Comparison of ENCODE assay signal across 7 mouse cellular contexts in genomic region chr7:122020667-122021354, GRCm38 (mm10). TPM values are rescaled to one million over a fixed set of nuclear protein-coding genes. Genes with fewer than 3 reads are reported as not detected.
DNase-seq lines count a peak whose midpoint lies in the region; ATAC-seq and TF ChIP-seq lines count a peak whose summit lies in the region.

Gene Gga2, minus strand, starts transcription at chr7:122021222.

- no peaks in the 10 kb centered on the region for H3K36me3 ChIP-seq in intestine, postnatal 0 days (ENCODE audit: control insufficient read depth, insufficient read depth)
- no peaks in the 10 kb centered on the region for H3K36me3 ChIP-seq in midbrain, embryonic 12.5 days
- H3K36me3 ChIP-seq in small intestine, adult 2 months (ENCODE audit: control insufficient read depth, insufficient read depth, low read length), result no peaks in the 10 kb centered on the region

- no peaks in the 10 kb centered on the region for H3K4me1 ChIP-seq in intestine, postnatal 0 days (replicated peaks; ENCODE audit: control insufficient read depth, insufficient read depth, low read length)
- H3K4me1 ChIP-seq in midbrain, embryonic 12.5 days, result peaks cover 35% of the 10 kb centered on the region
- H3K4me1 ChIP-seq in small intestine, adult 2 months (ENCODE audit: control insufficient read depth, insufficient read depth, insufficient read length, low read length), result no peaks in the 10 kb centered on the region; the same call in 1 of the 2 replicates

- peak within 1 kb of the TSS; percentile 84 for H3K4me3 ChIP-seq in intestine, postnatal 0 days (ENCODE audit: low read depth, low read length)
- peak within 1 kb of the TSS; percentile 79 for H3K4me3 ChIP-seq in midbrain, embryonic 12.5 days
- peak within 1 kb of the TSS; percentile 97 for H3K4me3 ChIP-seq in small intestine, adult 2 months (ENCODE audit: low read depth, low read length)

- DNase-seq in adrenal gland, adult 2 months, result peak; percentile 93
- peak; percentile 80 for DNase-seq in embryo, embryonic 11.5 days (ENCODE audit: low read depth, low spot score)
- DNase-seq in gastrocnemius, postnatal 4 days (ENCODE audit: low spot score in 2 of 2), result peak; percentile 82 to 89
- DNase-seq in left cerebral cortex, postnatal 4 days, result peak; percentile 92

- intact Hi-C loops in left cerebral cortex, postnatal 4 days (cut with DNase I), result no loop called here

- ATAC-seq in intestine, postnatal 0 days, result peak; percentile 77
- peak; percentile 88 for ATAC-seq in midbrain, embryonic 12.5 days (ENCODE audit: low FRiP score, low read depth)

- TF ChIP-seq POLR2A in small intestine, adult 2 months (IDR thresholded peaks at IDR 0.05; ENCODE audit: low read depth, low read length), result 0 out of 2 replicates have a peak, but pooled peaks have one; percentile 16

- peak within 1 kb of the TSS; percentile 80 for H3K27ac ChIP-seq in intestine, postnatal 0 days (ENCODE audit: low read depth, low read length)
- H3K27ac ChIP-seq in midbrain, embryonic 12.5 days (replicated peaks), result peak within 1 kb of the TSS; percentile 89
- H3K27ac ChIP-seq in small intestine, adult 2 months (ENCODE audit: insufficient read depth, low read depth, low read length), result peak within 1 kb of the TSS; percentile 35; the same call in 1 of the 2 replicates

- H3K27me3 ChIP-seq in intestine, postnatal 0 days (replicated peaks; ENCODE audit: control insufficient read depth, insufficient read depth, low read length), result no peaks in the 10 kb centered on the region
- H3K27me3 ChIP-seq in midbrain, embryonic 12.5 days, result no peaks in the 10 kb centered on the region
- no peaks in the 10 kb centered on the region for H3K27me3 ChIP-seq in small intestine, adult 2 months (ENCODE audit: control insufficient read depth, insufficient read depth, low read length)

- peak within 1 kb of the TSS; percentile 64 for H3K9ac ChIP-seq in intestine, postnatal 0 days (ENCODE audit: low read depth, low read length)
- peak within 1 kb of the TSS; percentile 82 for H3K9ac ChIP-seq in midbrain, embryonic 12.5 days (replicated peaks)

- WGBS in intestine, postnatal 0 days, result 1% methylated on average over 50 of the region's 50 CpGs
- under 1% methylated on average over 47 of the region's 50 CpGs for WGBS in midbrain, embryonic 12.5 days
- under 1% methylated on average over 50 of the region's 50 CpGs for WGBS in small intestine, adult 2 months

- no peak for TF ChIP-seq CTCF in intestine, postnatal 0 days (IDR thresholded peaks at IDR 0.05; ENCODE audit: low read depth)
- no peak for TF ChIP-seq CTCF in small intestine, adult 2 months (IDR thresholded peaks at IDR 0.05; ENCODE audit: extremely low read depth, insufficient read length, insufficient replicate concordance, low read depth, low read length)

- no peaks in the 10 kb centered on the region for H3K9me3 ChIP-seq in intestine, postnatal 0 days (ENCODE audit: control insufficient read depth)
- no peaks in the 10 kb centered on the region for H3K9me3 ChIP-seq in midbrain, embryonic 12.5 days

- H3K4me2 ChIP-seq in intestine, postnatal 0 days (replicated peaks; ENCODE audit: low read depth), result peak within 1 kb of the TSS; percentile 86
- peak within 1 kb of the TSS; percentile 78 for H3K4me2 ChIP-seq in midbrain, embryonic 12.5 days (replicated peaks)

RNA-seq across cellular contexts. Expression of gene Gga2, which starts in this region (rescaled TPM):
- total RNA-seq in adrenal gland, adult 2 months (2021), result 10 to 100 TPM; 19.0 to 19.9 TPM
- 20.2 and 22.5 TPM in 2 replicates for polyA plus RNA-seq in adrenal gland, adult 2 months (2012; rRNA removed)
- 10 to 100 TPM; 47.7 to 52.9 TPM for total RNA-seq in gastrocnemius, postnatal 4 days (2021)
- 59.9 and 71.1 TPM in 2 replicates for polyA plus RNA-seq in intestine, postnatal 0 days (2015; fragmentation: Nextera tagmentation; extraction: Ambion mirVana)
- 10 to 100 TPM; 57.3 to 57.4 TPM for total RNA-seq in left cerebral cortex, postnatal 4 days (2021)
- 74.8 and 76.5 TPM in 2 replicates for polyA plus RNA-seq in midbrain, embryonic 12.5 days (2016; fragmentation: Nextera tagmentation; extraction: Ambion mirVana)
- polyA plus RNA-seq in small intestine, adult 2 months (2012; rRNA removed), result 16.0 and 17.4 TPM in 2 replicates

Comparison
In these comparisons a context has a peak if more than half of its experiments do, and no peak if none do; other contexts are left out.
1. Peak in every context shown above with its lines: DNase-seq, ATAC-seq, H3K4me3 ChIP-seq and H3K27ac ChIP-seq.
2. H3K27ac ChIP-seq: peak in every context shown above with its lines; median percentile 89 in midbrain, embryonic 12.5 days; 80 in intestine, postnatal 0 days; 35 in small intestine, adult 2 months.